Mouse (Mus musculus): ENCODE measurements around the gene Zic2. TPM values are rescaled to one million over a fixed set of nuclear protein-coding genes. Genes with fewer than 3 reads are reported as not detected.

Gene Zic2
- polyA plus RNA-seq, 1 experiment from 2014 or later = 12.0 TPM

GRCm38 (mm10) chr14:122472647-122473046, 2.6 kb upstream of the Zic2 start:
- H3K4me2 ChIP-seq = peak overlapping the region; percentile 71
- no peaks in the 10 kb centered on the region for H3K36me3 ChIP-seq (ENCODE audit: poor library complexity, severe bottlenecking)
- WGBS = 13% methylated on average over 5 of the region's 5 CpGs
- ATAC-seq = no peak
- peaks cover 63% of the 10 kb centered on the region for H3K27me3 ChIP-seq
- peaks cover 57% of the 10 kb centered on the region for H3K4me1 ChIP-seq
- H3K27ac ChIP-seq = peak overlapping the region; percentile 99
- H3K9me3 ChIP-seq (replicated peaks) = no peaks in the 10 kb centered on the region
- peak overlapping the region; percentile 98 for H3K9ac ChIP-seq
- H3K4me3 ChIP-seq = peak overlapping the region; percentile 79

GRCm38 (mm10) chr14:122473211-122473751, 2.0 kb upstream of the Zic2 start:
- peaks cover 59% of the 10 kb centered on the region for H3K27me3 ChIP-seq
- WGBS = 7% methylated on average over 17 of the region's 17 CpGs
- peak overlapping the region; percentile 71 for H3K4me2 ChIP-seq
- peak overlapping the region; percentile 79 for H3K4me3 ChIP-seq
- H3K4me1 ChIP-seq = peaks cover 53% of the 10 kb centered on the region
- no peak for ATAC-seq
- peaks cover 2% of the 10 kb centered on the region; the same call in 1 of the 2 replicates for H3K36me3 ChIP-seq (ENCODE audit: poor library complexity, severe bottlenecking)
- H3K9ac ChIP-seq = peak overlapping the region; percentile 98
- peak overlapping the region; percentile 99 for H3K27ac ChIP-seq
- H3K9me3 ChIP-seq (replicated peaks) = no peaks in the 10 kb centered on the region

- ATAC-seq = peak; percentile 85
- Histone ChIP-seq H3K27me3 (peaks cover 55% of the 10 kb centered on the region), H3K9me3 (replicated peaks) (no peaks in the 10 kb centered on the region), H3K4me2 (peak overlapping the region; percentile 71), H3K36me3 (ENCODE audit: poor library complexity, severe bottlenecking) (peaks cover 9% of the 10 kb centered on the region; the same call in 1 of the 2 replicates), H3K4me3 (peak overlapping the region; percentile 79), H3K27ac (peak overlapping the region; percentile 99), H3K9ac (peak overlapping the region; percentile 98), H3K4me1 (peaks cover 53% of the 10 kb centered on the region)
- WGBS = under 1% methylated on average over 53 of the region's 57 CpGs
These were observed 969 bp upstream of the Zic2 start for GRCm38 (mm10) chr14:122474041-122474890.

GRCm38 (mm10) chr14:122475557-122476040, 364 bp downstream of the Zic2 start:
- Histone ChIP-seq H3K27ac (peak overlapping the region; percentile 99), H3K4me2 (peak overlapping the region; percentile 71), H3K36me3 (ENCODE audit: poor library complexity, severe bottlenecking) (peaks cover 9% of the 10 kb centered on the region; the same call in 1 of the 2 replicates), H3K4me3 (peak overlapping the region; percentile 79), H3K27me3 (peaks cover 51% of the 10 kb centered on the region), H3K9me3 (replicated peaks) (no peaks in the 10 kb centered on the region), H3K9ac (peak overlapping the region; percentile 98), H3K4me1 (peaks cover 51% of the 10 kb centered on the region)
- ATAC-seq = peak; percentile 12
- WGBS = under 1% methylated on average over 44 of the region's 65 CpGs

- Histone ChIP-seq H3K9me3 (replicated peaks) (no peaks in the 10 kb centered on the region), H3K36me3 (ENCODE audit: poor library complexity, severe bottlenecking) (peaks cover 9% of the 10 kb centered on the region; the same call in 1 of the 2 replicates), H3K4me3 (peak overlapping the region; percentile 79), H3K4me2 (peak overlapping the region; percentile 71), H3K4me1 (peaks cover 50% of the 10 kb centered on the region), H3K27ac (peak overlapping the region; percentile 99), H3K27me3 (peaks cover 49% of the 10 kb centered on the region), H3K9ac (peak overlapping the region; percentile 98)
- no peak for ATAC-seq
- WGBS = under 1% methylated on average over 62 of the region's 62 CpGs
These were observed 996 bp downstream of the Zic2 start for GRCm38 (mm10) chr14:122476041-122476821.

- H3K4me2 ChIP-seq = peak overlapping the region; percentile 71
- peaks cover 9% of the 10 kb centered on the region; the same call in 1 of the 2 replicates for H3K36me3 ChIP-seq (ENCODE audit: poor library complexity, severe bottlenecking)
- H3K27me3 ChIP-seq = peaks cover 48% of the 10 kb centered on the region
- WGBS = 0% methylated on average over 18 of the region's 18 CpGs
- H3K27ac ChIP-seq = peak overlapping the region; percentile 99
- peak overlapping the region; percentile 98 for H3K9ac ChIP-seq
- no peak for ATAC-seq
- H3K9me3 ChIP-seq (replicated peaks) = no peaks in the 10 kb centered on the region
- peak overlapping the region; percentile 79 for H3K4me3 ChIP-seq
- peaks cover 48% of the 10 kb centered on the region for H3K4me1 ChIP-seq
These were observed 1.6 kb downstream of the Zic2 start for GRCm38 (mm10) chr14:122476822-122477215.

GRCm38 (mm10) chr14:122477261-122477671, 2.0 kb downstream of the Zic2 start:
- Histone ChIP-seq H3K4me1 (peaks cover 51% of the 10 kb centered on the region), H3K36me3 (ENCODE audit: poor library complexity, severe bottlenecking) (peaks cover 9% of the 10 kb centered on the region; the same call in 1 of the 2 replicates), H3K4me3 (peak overlapping the region; percentile 79), H3K4me2 (peak overlapping the region; percentile 71), H3K9me3 (replicated peaks) (no peaks in the 10 kb centered on the region), H3K27ac (peak overlapping the region; percentile 99), H3K9ac (peak overlapping the region; percentile 98), H3K27me3 (peaks cover 53% of the 10 kb centered on the region)
- no peak for ATAC-seq
- under 1% methylated on average over 20 of the region's 20 CpGs for WGBS

GRCm38 (mm10) chr14:122477971-122478573, 2.8 kb downstream of the Zic2 start:
- Histone ChIP-seq H3K9me3 (replicated peaks) (no peaks in the 10 kb centered on the region), H3K9ac (peak overlapping the region; percentile 98), H3K27me3 (peaks cover 55% of the 10 kb centered on the region), H3K36me3 (ENCODE audit: poor library complexity, severe bottlenecking) (peaks cover 9% of the 10 kb centered on the region; the same call in 1 of the 2 replicates), H3K4me3 (peak overlapping the region; percentile 79), H3K27ac (peak overlapping the region; percentile 99), H3K4me1 (peaks cover 54% of the 10 kb centered on the region), H3K4me2 (peak overlapping the region; percentile 71)
- no peak for ATAC-seq
- whole genome bisulfite sequencing = 2% methylated on average over 9 of the region's 9 CpGs

GRCm38 (mm10) chr14:122478574-122479011, 3.4 kb downstream of the Zic2 start:
- no peaks in the 10 kb centered on the region for H3K9me3 ChIP-seq (replicated peaks)
- H3K27ac ChIP-seq = peak overlapping the region; percentile 99
- under 1% methylated on average over 22 of the region's 22 CpGs for WGBS
- peaks cover 9% of the 10 kb centered on the region; the same call in 1 of the 2 replicates for H3K36me3 ChIP-seq (ENCODE audit: poor library complexity, severe bottlenecking)
- H3K9ac ChIP-seq = peak overlapping the region; percentile 98
- peak overlapping the region; percentile 71 for H3K4me2 ChIP-seq
- peaks cover 52% of the 10 kb centered on the region for H3K4me1 ChIP-seq
- peaks cover 55% of the 10 kb centered on the region for H3K27me3 ChIP-seq
- ATAC-seq = no peak
- H3K4me3 ChIP-seq = peak overlapping the region; percentile 79

- Histone ChIP-seq H3K9ac (peak overlapping the region; percentile 98), H3K4me3 (peak overlapping the region; percentile 79), H3K36me3 (ENCODE audit: poor library complexity, severe bottlenecking) (peaks cover 9% of the 10 kb centered on the region; the same call in 1 of the 2 replicates), H3K27me3 (peaks cover 62% of the 10 kb centered on the region), H3K4me2 (peak overlapping the region; percentile 71), H3K4me1 (peaks cover 57% of the 10 kb centered on the region), H3K27ac (peak overlapping the region; percentile 37), H3K9me3 (replicated peaks) (no peaks in the 10 kb centered on the region)
- ATAC-seq = no peak
- WGBS = 10% methylated on average over 17 of the region's 17 CpGs
These were observed 4.3 kb downstream of the Zic2 start for GRCm38 (mm10) chr14:122479461-122480109.

- Histone ChIP-seq H3K36me3 (ENCODE audit: poor library complexity, severe bottlenecking) (peaks cover 9% of the 10 kb centered on the region; the same call in 1 of the 2 replicates), H3K27ac (peak overlapping the region; percentile 86), H3K9me3 (replicated peaks) (no peaks in the 10 kb centered on the region), H3K27me3 (peaks cover 69% of the 10 kb centered on the region), H3K9ac (peak overlapping the region; percentile 68), H3K4me3 (peak overlapping the region; percentile 35), H3K4me2 (peak overlapping the region; percentile 57), H3K4me1 (peaks cover 60% of the 10 kb centered on the region)
- WGBS = 10% methylated on average over 2 of the region's 2 CpGs
- no peak for ATAC-seq
These were observed 5.1 kb downstream of the Zic2 start for GRCm38 (mm10) chr14:122480355-122480754.
